Mouse (Mus musculus) cerebellum, adult 18-20 months (tissue): Measurements from ENCODE around the gene Elovl6.

Source experiments
- DNase-seq, 2 experiments: peaks; one replicate each; pipeline ENCODE4 v3.0.0; 2021

Elovl6 gene

DNA sequence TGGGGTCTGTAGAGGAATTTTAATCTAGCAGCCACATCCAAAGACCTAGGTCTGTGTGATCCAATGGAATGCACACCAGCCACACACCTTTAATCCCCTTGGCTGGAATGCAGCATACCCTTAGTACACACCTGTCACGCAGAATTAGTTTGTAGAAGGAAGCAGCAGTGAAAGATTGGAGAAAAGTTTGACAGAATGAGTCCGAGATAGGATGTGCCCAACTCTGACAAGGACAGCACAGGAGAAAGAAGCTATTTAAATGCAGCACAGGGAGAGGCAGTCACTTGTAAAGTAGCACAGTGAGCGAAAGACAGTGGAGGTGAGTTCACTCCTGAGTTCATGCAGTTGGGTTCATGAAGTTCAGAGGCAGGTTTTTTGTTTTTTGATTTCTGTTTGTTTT is 11.2 kb downstream of the Elovl6 start:
- no peak for DNase-seq

DNA sequence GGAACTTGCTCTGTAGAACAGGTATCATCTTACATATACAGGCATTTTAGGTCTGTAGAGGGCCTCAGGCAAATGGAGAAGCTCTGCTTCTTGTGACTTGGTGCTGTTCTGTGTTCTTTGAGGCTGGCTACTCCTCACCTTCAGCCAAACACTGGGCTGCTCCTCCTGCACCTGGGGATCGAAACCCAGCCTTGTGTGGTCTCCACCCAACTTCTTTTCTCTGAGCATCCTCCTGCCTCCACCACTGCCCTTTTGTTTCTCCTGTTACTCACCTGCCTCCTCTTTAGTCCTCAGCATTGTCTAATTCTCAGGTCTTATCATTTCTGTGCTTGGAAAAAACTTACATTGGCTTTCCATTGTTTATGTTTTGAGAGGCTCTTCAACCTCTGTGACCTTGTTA is 12.1 kb downstream of the Elovl6 start:
- DNase-seq: no peak

DNA sequence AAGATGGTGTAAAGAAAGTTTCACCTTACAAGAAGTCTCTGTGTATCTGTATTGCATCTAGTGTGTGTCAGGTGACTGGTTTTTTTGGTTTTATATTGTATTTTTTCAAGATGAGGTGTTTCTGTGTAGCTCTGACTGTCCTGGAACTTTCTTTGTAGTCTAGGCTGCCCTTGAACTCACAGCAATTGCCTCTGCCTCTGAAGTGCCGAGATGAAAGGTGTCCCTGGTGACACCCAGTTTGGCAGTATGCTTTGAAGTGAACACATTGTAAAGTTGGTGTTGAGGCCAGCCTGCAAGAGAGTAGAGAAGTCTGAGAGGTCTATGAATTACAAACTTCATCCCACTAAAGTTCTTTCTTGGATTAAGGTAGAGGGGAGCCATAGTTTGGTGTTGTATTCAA is 13.1 kb downstream of the Elovl6 start:
- no peak for DNase-seq

DNA sequence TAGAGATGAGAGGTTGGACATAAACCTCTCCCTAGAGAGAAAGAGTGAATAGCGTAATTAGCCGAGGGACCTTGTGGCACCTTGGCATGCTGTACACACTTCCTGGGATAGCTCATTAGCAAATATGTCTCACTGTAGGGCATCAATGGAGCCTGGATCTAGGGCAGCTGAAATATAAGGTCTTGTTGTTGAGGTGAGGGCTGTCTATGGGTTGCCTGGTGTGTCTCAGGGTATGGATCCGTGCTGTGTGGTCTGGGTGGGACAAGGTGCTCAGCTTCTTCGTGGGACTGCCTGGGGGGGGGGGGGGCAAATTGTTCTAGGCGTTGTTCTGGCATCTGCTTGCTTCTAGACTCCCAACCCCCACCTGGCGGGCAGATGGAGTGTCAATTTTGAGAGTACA is 13.6 kb downstream of the Elovl6 start:
- no peak for DNase-seq

DNA sequence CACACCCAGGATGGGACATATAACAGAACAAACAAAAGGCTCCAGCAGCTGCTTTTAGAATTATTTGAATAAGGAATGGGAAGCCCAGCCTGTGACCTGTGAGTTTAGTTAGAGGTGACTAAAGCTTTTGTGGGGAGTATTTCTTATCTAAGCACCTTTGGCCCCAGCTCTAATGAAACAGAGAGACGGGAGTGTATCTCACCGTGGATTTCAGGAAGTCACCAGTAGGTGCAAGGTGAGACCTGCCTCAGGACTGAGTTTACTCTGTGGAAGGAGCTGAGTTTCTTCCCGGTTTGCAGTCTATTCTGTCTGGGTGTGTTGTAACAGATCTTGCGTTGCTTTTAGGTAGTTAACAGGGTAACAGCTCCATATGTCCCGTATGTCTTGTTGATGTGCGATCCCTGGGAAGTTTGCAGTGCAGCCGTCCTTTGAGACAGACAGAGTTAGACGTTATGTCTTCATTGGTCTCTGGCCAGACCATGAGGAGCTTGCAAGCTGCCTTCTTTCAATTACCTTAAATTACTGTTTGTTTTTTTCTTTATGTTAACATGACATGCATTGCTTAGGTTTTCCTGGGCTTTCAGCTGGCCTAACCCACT is 15.8 kb downstream of the Elovl6 start:
- no peak for DNase-seq

DNA sequence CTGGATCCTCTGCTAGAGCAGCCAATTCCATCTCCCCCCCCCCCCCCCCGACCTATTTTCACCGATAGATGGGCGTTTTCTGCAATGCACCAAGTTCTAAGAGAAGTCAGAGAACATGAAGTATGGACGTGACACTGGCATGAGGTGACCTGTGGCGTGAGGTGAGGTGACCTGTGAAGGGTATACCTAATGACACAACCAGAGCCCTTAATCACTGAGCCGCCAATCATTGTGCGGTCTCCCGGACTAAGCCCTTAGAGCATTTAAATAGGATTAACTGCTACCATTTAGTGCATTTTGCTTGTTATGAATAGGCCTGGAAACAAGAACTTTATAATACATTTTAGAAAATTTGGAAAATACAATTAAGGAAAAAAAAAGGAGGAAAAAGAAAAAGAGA is 16.6 kb downstream of the Elovl6 start:
- DNase-seq: no peak

DNA sequence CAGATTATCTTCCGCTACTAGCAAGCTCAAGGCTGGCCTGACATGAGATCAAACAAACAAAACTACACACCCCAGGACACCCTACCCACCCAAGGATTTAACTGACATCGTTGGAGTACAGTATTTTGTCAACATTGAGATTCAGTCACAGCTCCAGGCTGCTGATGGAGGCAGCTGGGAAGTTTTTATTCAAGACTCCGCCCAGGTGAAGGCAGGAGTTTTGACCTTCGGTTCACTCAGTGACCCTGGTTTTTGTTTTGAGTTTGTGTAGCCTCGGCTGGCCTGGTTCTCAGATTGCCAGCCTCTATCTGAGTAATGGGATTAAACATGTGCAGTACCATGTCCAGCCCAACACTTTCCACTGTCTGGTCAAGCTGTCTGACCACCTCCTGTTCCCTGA is 17.4 kb downstream of the Elovl6 start:
- DNase-seq: no peak

DNA sequence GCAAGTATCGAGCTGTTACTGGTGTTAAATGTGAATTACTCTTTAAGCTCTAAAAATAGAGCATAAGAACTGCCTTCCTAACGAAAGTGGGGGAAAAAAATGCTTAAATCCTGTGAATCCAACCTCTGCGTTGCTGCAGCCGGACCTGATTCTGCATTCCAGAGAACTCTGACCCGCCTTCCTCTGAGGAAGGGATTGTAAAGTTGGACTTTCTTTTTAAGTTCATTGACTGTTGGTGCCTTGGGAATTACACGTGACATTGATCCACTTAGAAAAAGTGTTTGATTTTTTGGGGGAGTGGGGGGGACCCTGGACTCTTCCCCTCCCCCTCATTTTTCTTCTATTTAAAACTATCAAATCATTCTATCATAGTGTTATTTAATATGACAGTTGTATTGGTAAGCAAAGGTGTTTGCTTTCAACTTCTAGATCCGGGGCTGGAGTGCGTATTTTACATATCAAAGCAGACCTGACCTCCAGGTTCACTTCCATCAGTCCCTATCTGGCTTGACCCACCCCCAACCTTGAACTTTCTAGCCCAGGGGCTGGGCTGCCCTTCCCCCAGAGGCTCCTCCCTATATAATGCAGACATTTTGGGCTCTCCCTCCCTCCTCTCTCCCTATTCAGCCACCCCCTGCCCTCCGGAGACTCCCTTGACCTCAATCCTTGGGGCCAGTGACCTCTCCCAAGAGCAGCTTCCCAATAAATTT is 19.6 kb downstream of the Elovl6 start:
- no peak for DNase-seq

DNA sequence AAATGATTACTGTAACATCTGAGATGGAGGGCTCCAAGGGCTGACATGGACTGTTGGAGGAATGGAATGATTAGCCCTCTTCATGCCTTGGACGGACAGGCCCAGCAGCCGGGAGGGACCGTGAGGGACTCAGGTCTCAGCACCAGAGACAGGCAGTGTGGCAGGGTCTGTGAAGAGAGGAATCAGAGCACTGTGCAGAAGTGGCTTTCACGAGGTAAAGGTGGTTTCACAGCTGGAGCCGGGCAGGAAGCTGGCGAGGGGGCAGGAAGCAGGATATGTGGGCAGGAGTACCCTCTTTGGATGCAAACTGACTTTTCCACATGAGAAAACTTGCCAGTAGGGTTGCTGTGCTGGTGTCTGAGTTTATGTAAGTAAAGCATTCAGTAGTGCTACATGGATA is 20.2 kb downstream of the Elovl6 start:
- no peak for DNase-seq

DNA sequence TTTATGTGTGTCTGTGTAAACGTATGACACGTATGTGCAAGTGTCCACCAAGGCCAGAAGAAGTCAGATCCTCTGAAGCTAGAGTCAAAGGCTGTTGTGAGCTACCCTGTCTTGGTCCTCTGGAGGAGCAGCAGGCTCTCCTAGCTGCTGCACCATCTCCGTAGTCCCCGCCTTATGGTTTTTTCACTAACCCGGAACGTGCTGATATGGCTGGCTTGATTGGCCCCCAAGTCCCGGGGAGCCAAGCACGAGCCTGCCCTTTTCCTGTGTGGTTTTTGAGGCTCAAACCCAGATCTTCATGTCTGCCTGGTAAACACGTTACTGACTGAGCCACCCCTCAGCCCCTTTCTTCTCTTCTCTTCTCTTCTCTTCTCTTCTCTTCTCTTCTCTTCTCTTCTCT is 21.0 kb downstream of the Elovl6 start:
- DNase-seq: no peak

DNA sequence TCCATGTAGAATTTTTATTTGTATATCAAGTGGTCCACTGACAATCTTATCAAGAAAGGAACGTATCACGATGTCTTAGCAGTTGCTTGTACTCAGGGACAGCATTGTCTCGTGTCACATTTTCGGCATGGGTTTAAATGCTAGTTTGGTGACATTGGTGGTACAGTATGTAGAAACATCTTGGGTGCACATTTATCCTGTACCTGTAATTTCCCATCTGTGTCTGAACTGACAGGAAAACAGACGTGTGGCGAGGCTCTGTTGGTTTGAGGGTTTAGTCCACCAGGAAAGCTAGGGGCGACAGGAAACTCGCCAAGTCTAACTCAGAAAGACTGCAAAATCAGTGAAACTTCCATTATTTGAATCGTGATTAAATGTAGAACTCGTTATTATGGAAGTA is 21.5 kb downstream of the Elovl6 start:
- DNase-seq: no peak

DNA sequence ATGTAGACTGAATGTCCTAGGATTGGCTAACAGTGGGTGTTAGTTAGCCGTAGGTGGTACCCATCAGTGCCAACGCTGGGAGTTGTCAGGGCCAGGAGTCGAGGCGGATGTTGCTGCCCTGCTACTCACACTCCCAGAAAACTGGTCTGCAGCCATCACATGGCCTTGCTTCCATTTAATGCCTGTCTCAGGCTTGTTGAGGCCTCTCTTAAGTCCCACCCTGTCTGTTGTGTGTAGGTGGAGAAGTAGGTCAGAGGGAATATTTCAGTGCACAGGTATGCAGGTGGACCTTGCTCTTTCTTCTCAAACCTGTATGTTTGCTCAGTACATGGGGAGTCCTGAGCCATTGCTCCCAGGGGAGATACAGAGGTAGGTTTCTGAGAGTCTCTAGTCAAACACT is 22.3 kb downstream of the Elovl6 start:
- DNase-seq: no peak

DNA sequence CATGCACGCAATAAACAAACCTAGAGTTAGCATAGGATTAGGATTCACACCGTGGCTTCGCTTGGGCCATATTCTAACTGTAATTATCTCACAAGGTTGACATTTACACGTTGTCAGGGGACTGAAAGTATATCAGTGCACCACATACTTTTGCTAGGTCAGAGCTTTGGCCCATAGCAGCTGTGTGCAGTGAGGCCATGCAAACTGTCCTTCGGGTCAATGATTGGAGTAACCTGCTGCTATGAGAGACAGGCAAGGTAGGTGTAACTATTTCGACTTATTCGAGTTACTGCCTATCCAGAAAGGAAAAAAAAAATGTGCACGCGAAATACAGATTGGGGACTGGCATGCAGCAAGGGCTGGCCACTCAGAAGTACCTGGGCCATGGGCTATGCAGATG is 24.9 kb downstream of the Elovl6 start:
- DNase-seq: no peak

DNA sequence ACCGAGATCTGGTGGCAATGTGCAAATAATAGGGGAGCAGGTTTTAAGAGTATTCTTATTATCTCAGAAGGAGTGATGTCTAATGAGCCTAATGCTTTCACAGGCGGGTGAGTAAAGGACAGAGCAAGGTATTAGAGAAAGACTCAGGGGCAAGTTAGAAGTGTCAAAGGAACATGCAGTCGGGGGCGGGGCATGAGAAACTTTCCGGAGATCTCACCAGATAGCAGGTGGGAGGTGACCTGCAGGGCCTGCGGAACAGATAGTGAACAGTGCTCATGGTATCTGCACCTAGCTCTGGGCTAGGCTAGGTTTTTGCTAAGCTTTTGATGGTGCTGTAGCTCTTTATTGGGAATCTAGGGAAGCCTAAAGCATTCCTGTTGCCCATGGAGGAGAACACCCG is 25.4 kb downstream of the Elovl6 start:
- DNase-seq: no peak

DNA sequence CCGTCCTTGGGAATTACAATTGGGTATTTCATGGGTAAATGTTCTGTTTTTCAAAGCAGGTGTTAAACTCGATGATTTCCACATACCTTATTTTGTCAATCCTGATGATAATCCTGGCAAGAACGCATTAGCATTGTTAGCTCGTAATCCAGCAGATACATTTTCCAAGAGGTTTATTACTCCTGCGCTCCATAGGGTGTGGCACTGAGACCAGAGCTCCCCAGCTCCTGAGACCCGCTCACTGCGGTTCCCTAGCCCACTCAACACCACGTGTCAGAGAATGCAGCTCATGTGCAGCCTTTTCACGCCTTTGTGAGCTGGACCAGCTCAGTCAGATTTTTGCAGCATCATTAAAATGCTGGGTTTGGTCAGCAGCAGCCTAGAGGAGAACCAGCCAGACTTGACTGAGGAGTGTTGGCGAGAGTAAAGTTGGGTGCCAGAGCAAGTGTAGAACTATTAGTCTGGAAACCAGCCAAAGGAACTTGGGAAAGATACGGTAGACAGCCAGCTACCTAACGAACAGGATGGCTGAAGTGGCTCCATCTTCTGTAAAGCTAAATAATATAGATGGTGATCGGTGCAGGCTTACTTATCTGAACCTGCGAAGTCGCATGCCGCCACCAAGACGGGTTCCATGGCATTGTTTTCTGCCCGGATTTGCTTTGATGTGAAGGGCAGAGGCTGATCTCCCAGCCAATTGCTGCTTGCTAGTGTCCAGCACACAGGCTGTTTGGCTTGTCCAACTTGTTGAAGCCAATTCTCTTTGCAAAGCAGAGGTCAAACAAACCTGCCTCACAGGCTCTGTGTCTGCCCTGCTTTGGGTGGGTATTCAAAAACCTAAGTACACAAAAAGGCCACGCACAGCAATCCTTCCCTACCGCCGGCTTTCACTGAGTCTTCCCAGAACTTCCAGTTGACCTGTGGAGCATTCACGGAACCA is 26.1 kb downstream of the Elovl6 start:
- no peak for DNase-seq

DNA sequence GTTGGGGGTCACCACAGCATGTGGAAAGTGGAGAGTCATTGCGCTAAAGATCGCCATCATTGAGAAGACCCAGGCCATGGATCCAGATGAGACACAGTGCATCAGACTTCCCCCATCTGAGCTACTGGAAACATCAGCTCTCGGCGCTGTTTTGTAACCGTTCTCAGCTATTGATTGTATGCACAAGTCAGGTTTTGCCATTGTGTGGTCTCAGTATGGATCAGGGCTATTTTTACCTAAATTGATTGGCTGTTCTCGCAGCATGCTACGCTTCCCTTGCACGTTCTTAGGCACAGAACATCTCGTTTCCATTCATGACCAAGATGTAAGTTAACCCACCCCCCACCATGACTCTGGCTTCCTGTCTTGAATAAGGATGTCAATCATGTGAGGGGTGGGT is 27.9 kb downstream of the Elovl6 start:
- DNase-seq: no peak

DNA sequence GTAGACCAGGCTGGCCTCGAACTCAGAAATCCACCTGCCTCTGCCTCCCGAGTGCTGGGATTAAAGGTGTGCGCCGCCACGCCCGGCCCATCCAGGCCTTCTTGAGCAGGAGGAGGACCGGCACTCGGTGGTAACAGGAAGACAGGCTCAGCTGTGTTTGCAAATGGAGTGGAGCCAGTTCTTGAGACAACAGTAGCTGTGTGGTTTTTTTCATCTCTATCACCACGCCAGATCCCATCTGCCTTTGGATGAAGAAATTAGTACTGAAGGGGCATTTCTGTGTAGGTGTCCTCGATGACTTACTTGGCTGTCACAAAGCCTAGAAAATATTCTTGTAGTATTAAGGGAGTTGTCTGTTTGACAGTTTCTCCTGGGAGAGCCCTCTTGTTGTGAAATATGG is 28.9 kb downstream of the Elovl6 start:
- no peak for DNase-seq

DNA sequence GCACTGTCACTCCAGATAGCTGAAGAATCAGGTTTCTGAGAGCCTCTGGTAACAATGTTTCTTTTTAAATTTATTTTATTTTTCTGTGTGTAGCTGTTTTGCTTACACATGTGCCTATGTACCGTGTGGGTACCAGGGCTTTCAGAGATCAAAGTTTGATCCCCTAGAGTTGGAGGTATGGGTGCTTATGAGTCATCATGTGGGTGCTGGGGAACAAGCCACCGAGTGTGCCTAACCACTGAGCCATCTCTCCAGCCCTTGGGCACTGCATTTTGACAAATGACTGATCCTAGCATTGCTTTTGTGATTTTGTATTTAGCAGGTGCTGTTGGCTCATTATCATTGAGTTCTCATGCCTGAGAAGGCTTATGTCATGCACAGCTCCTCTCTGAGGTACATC is 29.7 kb downstream of the Elovl6 start:
- no peak for DNase-seq

DNA sequence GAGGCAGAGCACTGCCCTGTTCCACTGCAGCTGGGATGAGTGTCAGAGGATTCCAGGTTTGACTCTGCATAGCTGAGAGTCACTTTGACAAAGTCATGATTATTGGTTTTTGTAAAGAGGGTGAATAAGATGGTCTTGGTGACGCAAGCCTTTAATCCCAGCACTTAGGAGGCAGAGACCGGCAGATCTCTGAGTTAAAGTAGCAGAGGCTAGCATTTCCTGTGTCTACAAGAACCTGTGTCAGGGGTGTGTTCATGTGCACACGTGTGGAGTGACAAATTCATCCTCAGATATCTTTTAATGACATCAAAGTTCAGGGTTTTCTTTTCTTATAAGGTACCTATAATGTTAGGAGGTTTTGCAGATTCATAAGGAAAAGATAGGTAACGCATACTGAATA is 30.3 kb downstream of the Elovl6 start:
- DNase-seq: no peak

DNA sequence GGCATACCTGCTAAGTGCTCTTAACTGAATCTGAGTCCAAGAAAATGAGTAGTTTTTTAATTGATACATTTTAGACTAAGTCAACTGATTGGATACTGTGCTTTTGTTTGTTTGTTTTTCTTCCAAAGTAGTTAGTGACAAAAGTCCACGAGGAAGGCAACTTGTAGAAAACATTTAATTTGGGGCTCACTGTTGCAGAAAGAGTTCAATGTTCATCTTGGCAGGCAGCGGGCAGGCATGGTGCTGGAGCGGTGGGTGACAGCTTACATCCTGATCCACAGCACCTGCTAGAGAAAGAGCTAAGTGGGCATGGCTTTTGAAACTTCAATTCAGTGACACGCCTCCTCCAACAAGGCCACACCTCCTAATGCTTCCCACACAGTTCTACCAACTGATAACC is 31.7 kb downstream of the Elovl6 start:
- DNase-seq: no peak

DNA sequence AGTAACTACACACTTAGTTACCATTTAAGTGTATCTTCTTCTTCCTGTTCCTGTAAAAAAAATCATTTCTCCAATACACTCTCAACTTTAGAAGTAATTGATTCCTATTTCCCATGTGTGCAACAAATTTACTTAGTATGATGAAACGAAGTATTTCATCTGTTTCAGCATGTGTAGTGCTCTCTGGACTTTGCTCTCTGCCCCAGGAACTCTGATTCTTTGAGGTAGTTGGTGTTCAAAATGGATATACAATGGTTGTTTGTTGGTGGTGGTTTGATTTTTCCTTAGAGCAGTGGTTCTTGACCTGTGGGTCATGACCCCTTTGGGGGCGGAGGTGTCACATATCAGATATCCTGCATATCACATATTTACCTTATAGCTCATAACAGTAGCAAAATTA is 32.7 kb downstream of the Elovl6 start:
- no peak for DNase-seq

DNA sequence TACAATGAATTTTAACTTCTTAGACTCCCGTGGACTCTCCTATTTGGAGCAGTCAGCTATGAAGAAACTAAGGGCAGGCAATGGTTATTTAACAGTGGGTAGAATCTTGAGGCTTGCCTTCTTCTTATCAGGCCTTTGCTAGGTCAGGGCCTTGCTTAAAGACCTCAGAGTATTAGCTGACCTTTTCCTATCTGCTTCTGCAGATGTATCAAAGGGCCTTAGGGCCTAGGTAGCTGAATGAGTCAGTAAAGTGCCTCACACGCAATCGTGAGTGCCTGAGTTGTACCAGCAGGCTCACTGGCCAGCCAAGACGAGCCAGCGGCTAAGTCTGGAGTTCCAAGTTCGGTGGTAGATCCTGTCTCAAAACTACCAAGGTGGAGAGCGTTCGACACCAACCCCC is 33.3 kb downstream of the Elovl6 start:
- DNase-seq: no peak

DNA sequence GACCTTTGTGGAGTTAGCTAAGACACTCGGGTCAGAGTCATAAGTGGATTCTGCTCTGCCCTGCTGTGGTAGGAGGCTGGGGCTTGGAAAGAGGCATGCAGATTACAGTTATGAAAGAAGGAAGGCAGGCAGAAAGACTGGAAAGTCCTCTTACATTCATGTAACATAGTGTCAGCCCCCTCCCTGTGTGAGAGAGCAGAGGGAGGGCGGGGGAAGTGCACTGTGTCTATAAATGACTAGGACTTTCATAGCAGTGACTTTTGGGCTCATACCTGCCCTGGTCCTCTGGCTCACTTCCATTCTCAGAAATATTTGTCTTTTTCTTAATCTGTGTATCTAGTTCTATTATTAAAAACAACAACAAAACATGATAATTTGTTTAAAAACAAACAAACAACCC is 33.9 kb downstream of the Elovl6 start:
- no peak for DNase-seq

DNA sequence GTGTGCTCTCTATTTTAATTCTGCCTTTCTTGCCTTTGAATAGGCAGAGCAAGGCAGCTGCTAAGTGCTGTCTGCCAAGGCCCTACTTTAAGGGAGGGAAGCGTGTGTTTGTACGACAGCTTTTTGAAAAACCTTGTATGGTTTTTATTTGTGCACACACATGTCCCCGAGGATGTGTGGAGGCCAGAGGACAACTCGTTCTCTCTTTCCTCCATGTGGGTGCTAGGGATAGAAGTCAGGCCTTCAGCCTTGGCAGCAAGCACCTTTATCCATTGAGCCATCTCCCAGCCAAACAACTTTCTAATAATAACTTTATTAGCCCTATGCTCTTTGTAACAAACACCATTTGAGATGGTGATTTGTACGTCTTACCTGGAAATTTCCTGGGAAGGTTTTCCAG is 34.7 kb downstream of the Elovl6 start:
- no peak for DNase-seq
